Mouse (Mus musculus) olfactory bulb, adult 2 months (tissue): Measurements from ENCODE around the gene St7.

Experiments
- CTCF ChIP-seq: fragments of 200-500 bp; IDR thresholded peaks from 2 replicates; pipeline ENCODE4 v1.5.1; 2012; ENCODE audit warnings: low read depth, mild to moderate bottlenecking, low read length, moderate library complexity; ENCODE audit not compliant: insufficient read depth
- POLR2A ChIP-seq: fragments of 200-500 bp; IDR thresholded peaks from 2 replicates; pipeline ENCODE4 v1.6.1; 2012; ENCODE audit warnings: mild to moderate bottlenecking, low read depth, low read length, moderate library complexity; ENCODE audit not compliant: insufficient read depth

DNA sequence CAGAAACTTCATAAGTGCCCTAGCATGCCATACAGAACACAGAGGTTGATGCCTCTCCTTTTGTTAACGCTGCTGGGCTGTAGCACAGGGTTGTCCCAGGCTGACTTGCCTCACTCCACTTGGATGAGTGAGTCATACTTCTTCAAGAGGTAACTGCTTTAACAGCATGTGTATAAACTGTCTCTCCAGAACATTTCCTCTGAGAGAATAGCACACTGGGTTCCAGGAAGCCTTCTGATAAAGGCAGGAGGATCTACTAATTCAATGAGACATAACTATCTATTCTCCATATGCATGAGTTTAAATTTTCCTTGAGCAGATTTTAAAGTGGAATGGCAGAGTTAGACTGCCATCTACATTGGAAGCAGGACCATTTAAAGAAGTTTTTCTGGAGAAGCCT lies 166.8 kb downstream of the St7 start:
- no peak for TF ChIP-seq CTCF
- TF ChIP-seq POLR2A: no peak
